Mouse (Mus musculus): ENCODE measurements around the gene Podn.
"Not testable (repeated sequence)": the region's sequence is repeated elsewhere in the genome, so short reads cannot be mapped to it uniquely, and the experiment has no call there.

The Podn gene

GRCm38 (mm10) chr4:108079191-108079590 lies 17.1 kb downstream of the Podn start:
- not testable (repeated sequence) for DNase-seq (ENCODE audit: low spot score in 2 of 2)

GRCm38 (mm10) chr4:108077224-108077955 lies 18.9 kb downstream of the Podn start:
- DNase-seq (ENCODE audit: low spot score in 2 of 2) = no peak

- no peak for DNase-seq (ENCODE audit: low spot score in 2 of 2)
Measured at GRCm38 (mm10) chr4:108074204-108074823, 21.9 kb downstream of the Podn start.

GRCm38 (mm10) chr4:108072086-108072485 lies 24.2 kb downstream of the Podn start:
- no peak for DNase-seq (ENCODE audit: low spot score in 2 of 2)

- DNase-seq (ENCODE audit: low spot score in 2 of 2) = peak; percentile 94 to 95
Measured at GRCm38 (mm10) chr4:108071235-108071901, 24.9 kb downstream of the Podn start.

GRCm38 (mm10) chr4:108070723-108071122 lies 25.5 kb downstream of the Podn start:
- no peak for DNase-seq (ENCODE audit: low spot score in 2 of 2)

- DNase-seq (ENCODE audit: low spot score in 2 of 2) = no peak
Measured at GRCm38 (mm10) chr4:108070286-108070685, 26.0 kb downstream of the Podn start.

- no peak for DNase-seq (ENCODE audit: low spot score in 2 of 2)
Measured at GRCm38 (mm10) chr4:108068081-108068480, 28.2 kb downstream of the Podn start.

GRCm38 (mm10) chr4:108067261-108067660 lies 29.0 kb downstream of the Podn start:
- DNase-seq (ENCODE audit: low spot score in 2 of 2) = no peak

GRCm38 (mm10) chr4:108066569-108066968 lies 29.7 kb downstream of the Podn start:
- DNase-seq (ENCODE audit: low spot score in 2 of 2) = no peak

GRCm38 (mm10) chr4:108065176-108065844 lies 30.9 kb downstream of the Podn start:
- DNase-seq (ENCODE audit: low spot score in 2 of 2) = no peak

GRCm38 (mm10) chr4:108063616-108064015 lies 32.6 kb downstream of the Podn start:
- DNase-seq (ENCODE audit: low spot score in 2 of 2) = no peak

- DNase-seq (ENCODE audit: low spot score in 2 of 2) = no peak
Measured at GRCm38 (mm10) chr4:108062524-108062923, 33.7 kb downstream of the Podn start.

- DNase-seq (ENCODE audit: low spot score in 2 of 2) = no peak
Measured at GRCm38 (mm10) chr4:108060774-108061173, 35.5 kb downstream of the Podn start.

GRCm38 (mm10) chr4:108059601-108060379 lies 36.5 kb downstream of the Podn start:
- peak; percentile 59 to 60 for DNase-seq (ENCODE audit: low spot score in 2 of 2)

- DNase-seq (ENCODE audit: low spot score in 2 of 2) = peak; percentile 53 to 65
Measured at GRCm38 (mm10) chr4:108058166-108058565, 38.1 kb downstream of the Podn start.

GRCm38 (mm10) chr4:108057247-108057646 lies 39.0 kb downstream of the Podn start:
- DNase-seq (ENCODE audit: low spot score in 2 of 2) = peak in 1 of 2 experiments; percentile 53

- DNase-seq (ENCODE audit: low spot score in 2 of 2) = no peak
Measured at GRCm38 (mm10) chr4:108055873-108056272, 40.4 kb downstream of the Podn start.

- DNase-seq (ENCODE audit: low spot score in 2 of 2) = no peak
Measured at GRCm38 (mm10) chr4:108052673-108053072, 43.6 kb downstream of the Podn start.

GRCm38 (mm10) chr4:108051687-108052274 lies 44.5 kb downstream of the Podn start:
- peak in 1 of 2 experiments; percentile 25 for DNase-seq (ENCODE audit: low spot score in 2 of 2)

- no peak for DNase-seq (ENCODE audit: low spot score in 2 of 2)
Measured at GRCm38 (mm10) chr4:108046136-108046535, 50.1 kb downstream of the Podn start.
